ENCODE assay signal across 23 mouse cellular contexts in genomic region chr15:79307861-79308260, GRCm38 (mm10). TPM values are rescaled to one million over a fixed set of nuclear protein-coding genes. Genes with fewer than 3 reads are reported as not detected.
"Had no signal": no experiment of that assay in that cellular context is flagged by ENCODE, and none has a peak within 500 bp of the region (broad histone marks: within the 10 kb centered on the region; RNA-seq: fewer than 3 reads in every experiment).

No protein-coding gene starts in this region.

- DNase-seq: kidney, adult 2 months; kidney, postnatal 36 days; layer of hippocampus, postnatal 36 days; liver, embryonic 13.5 days; lung, adult 2 months; lung, postnatal 14 days; right cerebral cortex, adult 18-20 months; right cerebral cortex, postnatal 14 days; right cerebral cortex, postnatal 4 days; thymus, adult 18-20 months; thymus, postnatal 36 days had no signal

- H3K9me3 ChIP-seq: liver, embryonic 13.5 days; midbrain, embryonic 12.5 days had no signal

- H3K27ac ChIP-seq: kidney, postnatal 0 days; left cerebral cortex, adult 2 months; liver, embryonic 13.5 days; midbrain, embryonic 12.5 days; stomach, postnatal 0 days had no signal

- H3K9ac ChIP-seq: liver, embryonic 13.5 days; midbrain, embryonic 12.5 days had no signal

- ATAC-seq: midbrain, embryonic 16.5 days had no signal

- H3K27me3 ChIP-seq: liver, embryonic 13.5 days; midbrain, embryonic 12.5 days had no signal

- H3K4me3 ChIP-seq: left cerebral cortex, adult 2 months; liver, embryonic 13.5 days; midbrain, embryonic 12.5 days had no signal

- H3K4me1 ChIP-seq: liver, embryonic 13.5 days; midbrain, embryonic 12.5 days had no signal

- H3K4me2 ChIP-seq: liver, embryonic 13.5 days; midbrain, embryonic 12.5 days had no signal

RNA-seq across cellular contexts. Expression of gene Baiap2l2, which starts 22.5 kb away (rescaled TPM):
- total RNA-seq: liver, adult 2 months; megakaryocyte-erythroid progenitor cell, adult 5-6 weeks had no signal

RNA-seq across cellular contexts. Expression of gene Slc16a8, which starts 53.3 kb away (rescaled TPM):
- total RNA-seq: liver, adult 2 months; megakaryocyte progenitor cell, adult 5-6 weeks; megakaryocyte-erythroid progenitor cell, adult 5-6 weeks; monocyte, adult 5-6 weeks had no signal
- polyA plus RNA-seq: kidney, postnatal 0 days; limb, embryonic 11.5 days; liver, adult 2 months; liver, embryonic 13.5 days; liver, embryonic 16.5 days; neural tube, embryonic 11.5 days had no signal
